Mouse (Mus musculus): ENCODE measurements around the gene Pxn. TPM values are rescaled to one million over a fixed set of nuclear protein-coding genes. Genes with fewer than 3 reads are reported as not detected.

Gene Pxn
- polyA plus RNA-seq, 1 experiment from 2014 or later = 18.3 TPM

DNA sequence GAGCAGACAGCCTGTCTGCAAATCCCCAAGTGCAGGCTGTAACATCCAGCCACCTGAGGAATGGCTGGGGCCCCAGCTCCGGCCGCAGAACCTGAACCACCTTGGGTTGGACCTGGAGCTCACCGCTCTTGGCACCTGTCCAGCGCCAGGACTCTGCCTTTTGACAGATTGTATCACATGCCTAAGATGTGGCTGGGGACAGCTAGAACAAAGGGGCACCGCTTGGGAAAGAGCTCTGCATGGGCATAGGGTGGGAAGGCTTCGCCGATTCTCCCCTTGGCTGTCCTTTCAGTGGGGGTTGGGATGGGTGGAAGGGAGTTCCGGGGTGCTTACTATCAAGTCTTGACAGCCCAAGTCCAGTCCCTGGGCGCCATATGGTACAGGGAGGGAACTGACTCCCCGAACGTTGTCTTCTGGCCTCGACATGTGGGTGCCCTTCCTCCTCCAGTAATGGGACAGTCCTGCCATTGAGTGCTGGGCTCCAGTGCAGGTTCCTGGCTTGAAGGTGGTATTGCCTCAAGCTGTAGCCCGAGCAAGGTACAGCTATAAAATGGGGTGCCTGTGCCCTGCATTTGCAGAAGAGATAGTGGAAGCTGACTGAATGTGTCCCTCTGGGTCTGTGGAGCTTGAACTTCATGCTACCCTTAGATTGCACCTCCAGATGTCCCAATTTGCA is 31.7 kb downstream of the Pxn start:
- 71% methylated on average over 13 of the region's 13 CpGs for WGBS
- Histone ChIP-seq H3K27me3 (no peaks in the 10 kb centered on the region), H3K4me2 (replicated peaks) (no peak overlapping the region), H3K4me1 (replicated peaks) (peaks cover 29% of the 10 kb centered on the region), H3K27ac (no peak overlapping the region), H3K4me3 (replicated peaks) (no peak overlapping the region), H3K36me3 (no peaks in the 10 kb centered on the region), H3K9me3 (no peaks in the 10 kb centered on the region), H3K9ac (replicated peaks) (0 out of 2 replicates have a peak overlapping the region, but pooled peaks have one; percentile 7)
- peak; percentile 34; the same call in 1 of the 2 replicates for ATAC-seq

DNA sequence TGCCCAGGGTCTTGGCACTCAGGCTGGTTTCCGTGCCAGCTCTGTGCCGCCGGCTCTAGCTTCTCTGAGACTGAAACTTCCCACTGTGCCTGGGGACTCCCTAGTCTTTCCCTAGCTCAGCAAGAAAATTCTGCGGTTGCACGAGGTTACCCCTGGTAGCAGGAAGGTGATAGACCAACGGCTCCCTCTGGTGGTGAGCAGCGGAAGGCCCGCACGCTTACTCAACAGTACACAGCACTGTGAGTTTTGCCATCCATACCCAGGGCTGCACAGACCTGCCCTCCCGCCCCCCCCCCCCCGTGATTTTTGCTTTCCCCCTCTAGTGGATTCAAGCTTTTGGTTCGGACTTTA is 32.2 kb downstream of the Pxn start:
- 0 out of 2 replicates have a peak overlapping the region, but pooled peaks have one; percentile 7 for H3K9ac ChIP-seq (replicated peaks)
- H3K4me3 ChIP-seq (replicated peaks) = no peak overlapping the region
- H3K4me2 ChIP-seq (replicated peaks) = no peak overlapping the region
- peaks cover 34% of the 10 kb centered on the region for H3K4me1 ChIP-seq (replicated peaks)
- H3K36me3 ChIP-seq = no peaks in the 10 kb centered on the region
- ATAC-seq = peak; percentile 86
- under 1% methylated on average over 12 of the region's 12 CpGs for WGBS
- no peaks in the 10 kb centered on the region for H3K27me3 ChIP-seq
- no peak overlapping the region for H3K27ac ChIP-seq
- no peaks in the 10 kb centered on the region for H3K9me3 ChIP-seq

DNA sequence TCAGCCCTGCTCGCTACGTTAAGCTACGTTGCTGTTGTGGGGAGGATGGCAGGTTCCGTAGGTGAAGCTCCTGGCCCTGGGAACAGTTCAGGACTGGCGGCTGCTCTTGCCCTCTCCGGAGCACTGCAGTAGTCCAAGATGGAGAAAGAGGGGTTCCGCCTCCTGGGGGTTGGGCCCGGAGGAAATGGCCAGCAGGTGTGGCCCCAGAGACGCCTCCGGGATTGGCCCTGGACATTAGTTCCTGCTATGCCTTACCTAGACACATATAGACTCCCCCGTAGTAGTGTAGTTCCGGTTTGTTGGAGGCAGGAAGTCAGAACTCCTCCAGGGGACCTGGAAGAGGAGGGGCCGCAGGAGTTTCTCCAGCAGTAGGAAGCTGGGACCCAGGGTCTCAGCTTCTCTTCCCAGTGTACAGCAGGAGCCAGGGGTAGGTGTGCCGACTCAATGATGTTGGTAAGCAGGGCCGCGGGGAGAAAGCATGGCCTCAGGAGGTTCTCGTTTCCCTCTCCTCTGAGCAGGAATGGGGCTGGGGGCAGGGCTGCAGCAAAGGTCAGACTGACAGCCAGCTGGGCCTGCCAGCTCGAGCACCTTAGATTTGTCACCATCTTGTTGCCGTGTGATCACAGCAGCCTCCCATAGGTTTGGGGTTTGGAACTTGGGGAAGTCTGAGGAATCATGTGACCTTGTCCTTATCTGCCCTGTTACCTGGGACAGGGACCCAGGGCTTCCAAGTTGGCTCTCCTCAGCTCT is 36.3 kb downstream of the Pxn start:
- peaks cover 24% of the 10 kb centered on the region for H3K36me3 ChIP-seq
- no peaks in the 10 kb centered on the region for H3K9me3 ChIP-seq
- H3K27ac ChIP-seq = no peak overlapping the region; the same call in 1 of the 2 replicates
- no peaks in the 10 kb centered on the region for H3K27me3 ChIP-seq
- H3K9ac ChIP-seq (replicated peaks) = 0 out of 2 replicates have a peak overlapping the region, but pooled peaks have one; percentile 6
- no peak overlapping the region for H3K4me2 ChIP-seq (replicated peaks)
- ATAC-seq = no peak
- H3K4me3 ChIP-seq (replicated peaks) = no peak overlapping the region
- 75% methylated on average over 19 of the region's 19 CpGs for WGBS
- peaks cover 38% of the 10 kb centered on the region for H3K4me1 ChIP-seq (replicated peaks)

DNA sequence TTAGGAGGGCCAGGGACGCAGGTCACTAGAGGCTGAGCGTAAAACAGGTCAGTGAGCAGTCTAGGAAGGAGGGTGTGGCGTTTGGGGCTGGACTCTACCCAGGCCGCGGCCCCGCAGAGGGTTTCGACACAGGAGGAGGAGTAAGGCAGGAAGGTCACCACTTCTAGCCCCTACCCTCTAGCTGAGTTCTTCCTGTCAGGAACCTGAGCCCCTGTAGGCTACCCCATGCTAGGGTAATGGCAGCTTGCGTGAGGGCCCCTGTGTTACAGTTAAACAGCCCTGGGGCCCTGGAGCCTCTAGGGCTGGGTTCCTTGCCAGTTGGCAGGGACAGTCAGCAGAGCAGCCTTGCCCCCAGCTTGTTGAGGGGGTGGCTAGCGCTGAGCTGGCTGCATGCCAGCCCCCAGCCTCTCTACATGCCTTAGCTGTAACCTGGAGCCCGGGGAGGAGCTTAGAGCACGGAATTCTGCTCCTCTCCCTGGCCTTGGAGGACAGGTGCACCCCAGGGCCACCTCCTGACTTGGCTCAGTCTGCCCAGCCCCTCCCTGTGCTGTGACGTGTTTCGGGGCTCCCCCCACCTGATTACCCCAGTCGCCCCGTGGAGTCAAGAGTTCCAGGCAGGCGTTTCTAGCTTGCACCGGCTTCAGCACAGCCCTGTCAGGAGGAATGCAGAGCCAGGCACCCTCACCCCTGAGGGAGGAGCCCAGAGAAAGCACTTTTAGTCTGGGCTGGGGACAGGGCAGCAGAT is 37.2 kb downstream of the Pxn start:
- Histone ChIP-seq H3K27ac (no peak overlapping the region), H3K4me3 (replicated peaks) (no peak overlapping the region), H3K4me2 (replicated peaks) (no peak overlapping the region), H3K4me1 (replicated peaks) (peaks cover 30% of the 10 kb centered on the region), H3K9me3 (no peaks in the 10 kb centered on the region), H3K36me3 (peaks cover 26% of the 10 kb centered on the region), H3K9ac (replicated peaks) (peak overlapping the region; percentile 11; the same call in 1 of the 2 replicates), H3K27me3 (no peaks in the 10 kb centered on the region)
- WGBS = 69% methylated on average over 17 of the region's 17 CpGs
- peak; percentile 45 for ATAC-seq

DNA sequence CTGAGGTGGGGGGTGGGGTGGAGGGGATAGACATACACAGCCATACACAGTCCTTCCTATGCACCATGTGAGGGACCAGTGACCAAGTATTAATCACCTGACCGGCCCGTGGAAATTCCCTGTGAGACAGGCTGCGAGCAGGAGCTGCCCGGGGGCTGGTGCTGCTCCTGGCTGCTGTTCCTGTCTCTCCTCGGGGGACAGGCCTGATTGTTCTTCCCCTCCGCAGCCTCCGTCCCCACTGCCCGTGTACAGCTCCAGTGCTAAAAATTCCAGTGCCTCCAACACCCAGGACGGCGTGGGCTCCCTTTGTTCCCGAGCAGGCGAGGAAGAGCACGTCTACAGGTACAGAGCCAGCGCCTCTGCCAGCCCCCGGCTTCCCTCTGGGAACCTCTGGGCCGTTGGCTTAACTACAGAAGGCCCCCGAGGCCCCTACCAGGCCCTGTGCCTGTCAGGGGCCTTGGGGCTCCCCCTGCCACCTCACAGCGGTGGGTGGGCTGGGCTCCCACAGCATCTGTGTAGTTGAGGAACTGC is 38.2 kb downstream of the Pxn start:
- no peak overlapping the region for H3K4me3 ChIP-seq (replicated peaks)
- no peaks in the 10 kb centered on the region for H3K9me3 ChIP-seq
- H3K9ac ChIP-seq (replicated peaks) = no peak overlapping the region; the same call in 1 of the 2 replicates
- no peak overlapping the region for H3K27ac ChIP-seq
- ATAC-seq = no peak
- H3K4me2 ChIP-seq (replicated peaks) = no peak overlapping the region
- peaks cover 30% of the 10 kb centered on the region for H3K4me1 ChIP-seq (replicated peaks)
- no peaks in the 10 kb centered on the region for H3K27me3 ChIP-seq
- H3K36me3 ChIP-seq = peaks cover 34% of the 10 kb centered on the region
- WGBS = 52% methylated on average over 18 of the region's 18 CpGs

DNA sequence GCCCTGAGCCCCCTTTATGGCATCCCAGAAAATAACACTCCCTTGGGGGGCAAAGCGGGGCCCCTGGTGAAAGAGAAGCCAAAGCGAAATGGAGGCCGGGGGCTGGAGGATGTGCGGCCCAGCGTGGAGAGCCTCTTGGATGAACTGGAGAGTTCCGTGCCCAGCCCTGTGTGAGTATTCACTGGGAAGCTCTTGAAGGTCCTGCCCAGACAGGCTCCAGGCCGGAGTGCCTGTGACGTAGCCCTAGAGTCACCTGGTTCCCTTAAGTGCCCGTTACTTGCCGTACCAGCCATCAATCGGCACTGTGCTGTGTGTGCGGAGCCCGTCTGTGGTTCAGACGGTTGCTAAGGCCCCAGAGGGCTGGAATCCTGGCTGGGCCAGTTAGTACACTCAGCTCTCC is 39.2 kb downstream of the Pxn start:
- Histone ChIP-seq H3K9me3 (no peaks in the 10 kb centered on the region), H3K9ac (replicated peaks) (no peak overlapping the region), H3K27ac (no peak overlapping the region), H3K27me3 (no peaks in the 10 kb centered on the region), H3K4me3 (replicated peaks) (no peak overlapping the region), H3K36me3 (peaks cover 34% of the 10 kb centered on the region), H3K4me2 (replicated peaks) (no peak overlapping the region), H3K4me1 (replicated peaks) (peaks cover 30% of the 10 kb centered on the region)
- ATAC-seq = no peak
- WGBS = 84% methylated on average over 14 of the region's 14 CpGs

DNA sequence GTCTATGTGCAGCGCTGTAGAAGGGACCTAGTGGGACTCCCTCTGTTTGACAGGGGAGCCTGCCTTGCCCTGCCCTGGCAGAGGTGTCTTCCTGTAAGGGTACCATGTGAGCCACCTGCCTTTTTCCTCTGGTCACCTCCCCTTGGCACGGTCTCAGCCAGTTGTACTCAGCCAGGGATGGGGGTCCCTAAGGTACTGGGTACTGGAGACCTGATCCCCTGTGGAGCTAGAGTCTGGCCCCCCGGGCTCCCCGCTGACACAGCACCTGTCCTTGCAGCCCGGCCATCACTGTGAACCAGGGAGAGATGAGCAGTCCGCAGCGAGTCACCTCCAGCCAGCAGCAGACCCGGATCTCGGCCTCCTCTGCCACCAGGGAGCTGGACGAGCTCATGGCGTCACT is 40.1 kb downstream of the Pxn start:
- Histone ChIP-seq H3K9me3 (no peaks in the 10 kb centered on the region), H3K4me3 (replicated peaks) (no peak overlapping the region), H3K4me1 (replicated peaks) (peaks cover 30% of the 10 kb centered on the region), H3K36me3 (peaks cover 36% of the 10 kb centered on the region), H3K27ac (no peak overlapping the region), H3K4me2 (replicated peaks) (no peak overlapping the region), H3K9ac (replicated peaks) (peak overlapping the region; percentile 39; the same call in 1 of the 2 replicates), H3K27me3 (no peaks in the 10 kb centered on the region)
- no peak for ATAC-seq
- WGBS = 71% methylated on average over 11 of the region's 11 CpGs

DNA sequence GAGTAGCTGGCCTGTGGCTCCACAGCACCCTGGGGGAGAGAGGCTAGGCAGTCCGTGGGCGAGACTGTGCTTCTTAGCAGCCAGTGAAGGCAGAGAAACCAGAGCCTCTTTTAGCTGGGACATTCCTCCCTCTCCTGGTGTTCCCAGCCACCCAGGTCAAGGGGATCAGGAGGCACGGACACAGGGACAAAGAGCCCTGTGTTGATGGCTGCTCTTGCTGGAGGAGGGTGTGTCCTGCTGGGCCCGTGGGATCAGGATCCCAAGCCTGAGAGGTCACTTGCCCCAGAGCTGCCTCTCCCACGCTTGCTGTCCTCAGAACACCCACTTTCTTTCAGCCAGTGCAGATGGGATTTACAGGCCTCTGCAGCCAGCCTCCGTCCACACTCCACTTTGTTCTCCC is 40.5 kb downstream of the Pxn start:
- Histone ChIP-seq H3K27me3 (no peaks in the 10 kb centered on the region), H3K4me1 (replicated peaks) (peaks cover 30% of the 10 kb centered on the region), H3K9ac (replicated peaks) (peak overlapping the region; percentile 39; the same call in 1 of the 2 replicates), H3K4me3 (replicated peaks) (no peak overlapping the region), H3K9me3 (no peaks in the 10 kb centered on the region), H3K27ac (no peak overlapping the region), H3K36me3 (peaks cover 41% of the 10 kb centered on the region), H3K4me2 (replicated peaks) (no peak overlapping the region)
- 29% methylated on average over 6 of the region's 6 CpGs for WGBS
- ATAC-seq = no peak

DNA sequence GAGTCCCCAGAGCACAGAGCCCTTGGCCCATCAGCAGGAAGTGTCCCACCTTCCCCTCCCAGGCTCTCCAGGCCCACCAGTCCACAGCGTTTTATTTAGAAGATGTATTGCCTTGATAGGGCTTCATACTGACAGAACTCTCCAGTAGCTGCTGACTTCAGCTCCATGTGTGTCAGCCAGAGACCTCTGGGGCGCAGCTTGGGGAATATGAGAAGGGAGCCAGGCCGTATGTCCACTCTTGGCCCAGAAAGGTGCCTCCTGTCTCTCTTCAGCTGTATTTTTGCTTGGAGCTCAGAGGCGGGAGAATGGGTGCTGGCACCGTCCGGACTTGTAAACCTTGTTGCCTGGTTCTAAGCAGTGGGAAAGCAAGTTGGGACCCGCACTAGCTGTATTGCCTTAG is 40.9 kb downstream of the Pxn start:
- H3K9me3 ChIP-seq = no peaks in the 10 kb centered on the region
- H3K4me2 ChIP-seq (replicated peaks) = no peak overlapping the region
- peak overlapping the region; percentile 39; the same call in 1 of the 2 replicates for H3K9ac ChIP-seq (replicated peaks)
- peaks cover 45% of the 10 kb centered on the region for H3K36me3 ChIP-seq
- H3K4me1 ChIP-seq (replicated peaks) = peaks cover 30% of the 10 kb centered on the region
- H3K27me3 ChIP-seq = no peaks in the 10 kb centered on the region
- no peak overlapping the region for H3K4me3 ChIP-seq (replicated peaks)
- no peak for ATAC-seq
- no peak overlapping the region for H3K27ac ChIP-seq
- 91% methylated on average over 7 of the region's 7 CpGs for WGBS

DNA sequence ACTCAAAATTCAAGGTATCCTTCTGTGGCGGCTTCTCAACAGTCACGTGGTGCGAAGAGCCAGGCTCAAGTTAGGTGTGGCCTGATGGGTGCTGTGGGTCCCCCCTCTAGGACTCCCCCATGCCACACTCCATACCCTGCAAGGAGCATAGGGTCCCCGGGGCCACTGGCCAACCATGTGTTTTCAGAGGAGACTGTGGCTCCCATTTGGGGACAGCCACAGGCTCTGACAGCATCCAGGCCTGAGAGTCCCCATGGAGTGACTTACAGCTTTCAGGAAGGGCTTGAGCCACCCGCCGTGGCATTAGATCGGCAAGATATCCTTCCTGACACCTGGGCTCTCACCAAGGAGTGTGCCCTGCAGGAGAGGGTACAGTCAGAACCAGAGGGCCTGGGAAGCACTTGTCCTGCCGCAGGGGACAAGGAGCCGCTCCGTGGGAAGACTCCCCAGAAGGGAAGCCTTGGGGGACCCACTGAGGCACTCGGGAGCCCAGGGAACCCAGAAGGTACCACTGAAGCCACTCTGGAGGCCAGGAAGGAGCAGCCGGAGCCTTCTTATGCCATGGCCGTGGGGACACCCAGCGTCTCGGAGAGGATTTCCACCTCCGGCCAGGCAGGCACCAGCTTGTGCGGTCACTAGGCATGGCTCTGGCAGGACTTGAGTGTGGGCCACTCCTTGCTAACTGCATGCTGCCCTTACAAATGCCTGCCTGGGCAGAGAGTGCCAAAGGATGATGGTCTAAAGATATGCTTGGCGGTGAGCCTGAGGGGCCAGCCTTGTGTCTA is 42.2 kb downstream of the Pxn start:
- H3K27ac ChIP-seq = no peak overlapping the region
- no peak for ATAC-seq
- peaks cover 56% of the 10 kb centered on the region for H3K36me3 ChIP-seq
- no peak overlapping the region for H3K4me2 ChIP-seq (replicated peaks)
- no peaks in the 10 kb centered on the region for H3K27me3 ChIP-seq
- H3K4me1 ChIP-seq (replicated peaks) = peaks cover 19% of the 10 kb centered on the region
- WGBS = 91% methylated on average over 18 of the region's 18 CpGs
- H3K9ac ChIP-seq (replicated peaks) = no peak overlapping the region
- H3K4me3 ChIP-seq (replicated peaks) = no peak overlapping the region
- H3K9me3 ChIP-seq = no peaks in the 10 kb centered on the region

DNA sequence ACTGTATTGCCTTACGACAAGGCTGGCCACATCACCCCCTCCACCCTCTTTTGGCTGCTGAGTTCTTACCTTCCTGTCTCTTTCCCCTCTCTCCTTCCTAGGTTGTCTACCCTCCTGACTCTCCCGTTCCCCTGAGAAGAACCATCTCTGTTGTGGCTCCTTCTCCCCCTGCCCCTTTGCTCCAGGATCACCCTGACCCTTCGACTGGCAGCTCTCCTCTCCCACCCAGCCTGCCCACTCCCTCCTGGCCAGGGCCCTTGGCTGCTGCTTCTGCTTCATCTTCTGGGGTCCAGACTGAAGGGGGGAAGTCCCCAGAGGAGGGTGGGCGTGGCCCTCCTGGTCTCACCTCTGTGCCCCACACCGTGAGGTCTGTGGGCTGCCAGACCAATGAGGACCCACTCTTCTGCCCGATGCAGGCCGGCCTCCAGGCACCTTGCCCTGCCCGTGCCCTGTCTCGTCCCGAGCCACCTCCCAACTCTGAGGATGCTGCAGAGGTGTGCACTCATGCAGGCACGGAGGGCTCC is 44.1 kb downstream of the Pxn start:
- ATAC-seq = peak; percentile 7; the same call in 1 of the 2 replicates
- 79% methylated on average over 11 of the region's 11 CpGs for WGBS
- no peaks in the 10 kb centered on the region for H3K9me3 ChIP-seq
- H3K4me2 ChIP-seq (replicated peaks) = no peak overlapping the region
- peaks cover 58% of the 10 kb centered on the region for H3K36me3 ChIP-seq
- no peak overlapping the region for H3K9ac ChIP-seq (replicated peaks)
- H3K27me3 ChIP-seq = no peaks in the 10 kb centered on the region
- H3K4me1 ChIP-seq (replicated peaks) = peaks cover 6% of the 10 kb centered on the region; the same call in 1 of the 2 replicates
- no peak overlapping the region for H3K4me3 ChIP-seq (replicated peaks)
- no peak overlapping the region for H3K27ac ChIP-seq
